In genomic region chr16:30190935-30191514, GRCm38 (mm10) we compare ENCODE assay signal across 20 mouse cellular contexts.
DNase-seq lines count a peak whose midpoint lies in the region; ATAC-seq lines count a peak whose summit lies in the region.
"Had no signal": no experiment of that assay in that cellular context is flagged by ENCODE, and none has a peak within 500 bp of the region (broad histone marks: within the 10 kb centered on the region; RNA-seq: fewer than 3 reads in every experiment).

No protein-coding gene starts in this region.

- peak; percentile 22 for DNase-seq in cerebellum, adult 9-11 months
- DNase-seq in cerebellum, postnatal 10 days, result no peak
- DNase-seq in lung, postnatal 36 days, result peak; percentile 37
- DNase-seq in lung, postnatal 14 days, result no peak
- DNase-seq in embryonic facial prominence, embryonic 14.5 days (ENCODE audit: low spot score), result peak; percentile 79
- peak; percentile 67 for DNase-seq in mesoderm, embryonic 11.5 days (ENCODE audit: low read depth, low spot score)
- no peak for DNase-seq in cerebellum, postnatal 4 days (ENCODE audit: low spot score in 2 of 2)
- no peak for DNase-seq in c-Kit-positive CD71-positive TER-119-positive erythroid progenitor cells, embryonic 14.5 days (ENCODE audit: low spot score)
- DNase-seq: adrenal gland, adult 2 months; cerebellum, adult 11 months; layer of hippocampus, postnatal 36 days; left cerebral cortex, postnatal 4 days; right cerebral cortex, postnatal 14 days; thymus, postnatal 36 days had no signal

- peaks cover 66% of the 10 kb centered on the region for H3K4me1 ChIP-seq in embryonic facial prominence, embryonic 14.5 days (ENCODE audit: control insufficient read depth, insufficient read depth, low read length)

- 0 out of 2 replicates have a peak overlapping the region, but pooled peaks have one; percentile 28 for H3K27ac ChIP-seq in embryonic facial prominence, embryonic 14.5 days (replicated peaks; ENCODE audit: low read depth, low read length)
- H3K27ac ChIP-seq: forebrain, embryonic 10.5 days; hindbrain, embryonic 12.5 days; liver, embryonic 15.5 days; midbrain, embryonic 15.5 days; stomach, postnatal 0 days had no signal

- H3K4me3 ChIP-seq in embryonic facial prominence, embryonic 14.5 days (ENCODE audit: low read depth, low read length), result no peak overlapping the region
- H3K4me3 ChIP-seq: forebrain, embryonic 10.5 days; hindbrain, embryonic 12.5 days; liver, embryonic 15.5 days; midbrain, embryonic 15.5 days had no signal

- H3K27me3 ChIP-seq in embryonic facial prominence, embryonic 14.5 days (replicated peaks; ENCODE audit: control insufficient read depth, insufficient read depth, low read length), result no peaks in the 10 kb centered on the region

- no peaks in the 10 kb centered on the region for H3K9me3 ChIP-seq in embryonic facial prominence, embryonic 14.5 days (ENCODE audit: control insufficient read depth, low read length)
- H3K9me3 ChIP-seq: forebrain, embryonic 10.5 days; hindbrain, embryonic 12.5 days; liver, embryonic 15.5 days; midbrain, embryonic 15.5 days had no signal

- peak overlapping the region; percentile 10; the same call in 1 of the 2 replicates for H3K4me2 ChIP-seq in embryonic facial prominence, embryonic 14.5 days (ENCODE audit: low read depth, low read length)
- H3K4me2 ChIP-seq: hindbrain, embryonic 12.5 days; liver, embryonic 15.5 days; midbrain, embryonic 15.5 days had no signal

- no peak for ATAC-seq in embryonic facial prominence, embryonic 14.5 days (ENCODE audit: low read depth)
- ATAC-seq: inflammation-experienced regulatory T-cells, adult 6 months; midbrain, embryonic 15.5 days had no signal

- H3K36me3 ChIP-seq in embryonic facial prominence, embryonic 14.5 days (ENCODE audit: control insufficient read depth, insufficient read depth, low read length), result no peaks in the 10 kb centered on the region
- H3K36me3 ChIP-seq: forebrain, embryonic 10.5 days; hindbrain, embryonic 12.5 days; liver, embryonic 15.5 days; midbrain, embryonic 15.5 days had no signal

- no peak overlapping the region for H3K9ac ChIP-seq in embryonic facial prominence, embryonic 14.5 days (ENCODE audit: low read depth, low read length)
- H3K9ac ChIP-seq: hindbrain, embryonic 12.5 days; liver, embryonic 15.5 days; midbrain, embryonic 15.5 days had no signal

- WGBS in embryonic facial prominence, embryonic 14.5 days, result 39% methylated on average over 15 of the region's 15 CpGs

Comparison
In these comparisons a context has a peak if more than half of its experiments do, and no peak if none do; other contexts are left out.
1. DNase-seq: peak in cerebellum, adult 9-11 months (single experiment), lung, postnatal 36 days (single experiment), embryonic facial prominence, embryonic 14.5 days (single experiment) and mesoderm, embryonic 11.5 days (single experiment); none in cerebellum, postnatal 10 days (0 of 2), lung, postnatal 14 days (single experiment), cerebellum, postnatal 4 days (0 of 2) and c-Kit-positive CD71-positive TER-119-positive erythroid progenitor cells, embryonic 14.5 days (single experiment).